Mouse (Mus musculus): ENCODE measurements around the gene Clip2.
"Not testable (repeated sequence)": the region's sequence is repeated elsewhere in the genome, so short reads cannot be mapped to it uniquely, and the experiment has no call there.

Clip2 gene

GRCm38 (mm10) chr5:134457371-134457770, 94.9 kb downstream of the Clip2 start:
- DNase-seq (ENCODE audit: low read depth, low spot score), result no peak
- Histone ChIP-seq H3K36me3 (ENCODE audit: control insufficient read depth, insufficient read depth, low read length, poor library complexity, severe bottlenecking) (no peaks in the 10 kb centered on the region), H3K27me3 (ENCODE audit: control insufficient read depth, insufficient read depth, low read length, poor library complexity, severe bottlenecking) (no peaks in the 10 kb centered on the region)

GRCm38 (mm10) chr5:134456503-134456962, 95.7 kb downstream of the Clip2 start, which contains the start of gene Gtf2ird1:
TSS of gene Gtf2ird1 (minus strand) at chr5:134456716.
- Histone ChIP-seq H3K36me3 (ENCODE audit: control insufficient read depth, insufficient read depth, low read length, poor library complexity, severe bottlenecking) (no peaks in the 10 kb centered on the region), H3K27me3 (ENCODE audit: control insufficient read depth, insufficient read depth, low read length, poor library complexity, severe bottlenecking) (no peaks in the 10 kb centered on the region)
- peak; percentile 13 for DNase-seq (ENCODE audit: low read depth, low spot score)

- Histone ChIP-seq H3K36me3 (ENCODE audit: control insufficient read depth, insufficient read depth, low read length, poor library complexity, severe bottlenecking) (no peaks in the 10 kb centered on the region), H3K27me3 (ENCODE audit: control insufficient read depth, insufficient read depth, low read length, poor library complexity, severe bottlenecking) (no peaks in the 10 kb centered on the region)
- DNase-seq (ENCODE audit: low read depth, low spot score), result no peak
Measured at GRCm38 (mm10) chr5:134455914-134456423, 96.3 kb downstream of the Clip2 start.

GRCm38 (mm10) chr5:134455186-134455895, 96.9 kb downstream of the Clip2 start:
- DNase-seq (ENCODE audit: low read depth, low spot score), result no peak
- Histone ChIP-seq H3K36me3 (ENCODE audit: control insufficient read depth, insufficient read depth, low read length, poor library complexity, severe bottlenecking) (no peaks in the 10 kb centered on the region), H3K27me3 (ENCODE audit: control insufficient read depth, insufficient read depth, low read length, poor library complexity, severe bottlenecking) (no peaks in the 10 kb centered on the region)

- DNase-seq (ENCODE audit: low read depth, low spot score), result no peak
- Histone ChIP-seq H3K27me3 (ENCODE audit: control insufficient read depth, insufficient read depth, low read length, poor library complexity, severe bottlenecking) (no peaks in the 10 kb centered on the region), H3K36me3 (ENCODE audit: control insufficient read depth, insufficient read depth, low read length, poor library complexity, severe bottlenecking) (no peaks in the 10 kb centered on the region)
Measured at GRCm38 (mm10) chr5:134454421-134454820, 97.8 kb downstream of the Clip2 start.

GRCm38 (mm10) chr5:134453577-134453976, 98.7 kb downstream of the Clip2 start:
- no peak for DNase-seq (ENCODE audit: low read depth, low spot score)
- Histone ChIP-seq H3K27me3 (ENCODE audit: control insufficient read depth, insufficient read depth, low read length, poor library complexity, severe bottlenecking) (no peaks in the 10 kb centered on the region), H3K36me3 (ENCODE audit: control insufficient read depth, insufficient read depth, low read length, poor library complexity, severe bottlenecking) (no peaks in the 10 kb centered on the region)

- DNase-seq (ENCODE audit: low read depth, low spot score); H3K27me3 ChIP-seq (ENCODE audit: control insufficient read depth, insufficient read depth, low read length, poor library complexity, severe bottlenecking); H3K36me3 ChIP-seq (ENCODE audit: control insufficient read depth, insufficient read depth, low read length, poor library complexity, severe bottlenecking): not testable (repeated sequence)
Measured at GRCm38 (mm10) chr5:134446755-134447154, 105.5 kb downstream of the Clip2 start.

GRCm38 (mm10) chr5:134445895-134446294, 106.3 kb downstream of the Clip2 start:
- DNase-seq (ENCODE audit: low read depth, low spot score), result no peak
- H3K36me3 ChIP-seq (ENCODE audit: control insufficient read depth, insufficient read depth, low read length, poor library complexity, severe bottlenecking), result no peaks in the 10 kb centered on the region
- H3K27me3 ChIP-seq (ENCODE audit: control insufficient read depth, insufficient read depth, low read length, poor library complexity, severe bottlenecking), result no peaks in the 10 kb centered on the region

- no peak for DNase-seq (ENCODE audit: low read depth, low spot score)
- H3K36me3 ChIP-seq (ENCODE audit: control insufficient read depth, insufficient read depth, low read length, poor library complexity, severe bottlenecking), result no peaks in the 10 kb centered on the region
- H3K27me3 ChIP-seq (ENCODE audit: control insufficient read depth, insufficient read depth, low read length, poor library complexity, severe bottlenecking), result no peaks in the 10 kb centered on the region
Measured at GRCm38 (mm10) chr5:134445208-134445831, 106.9 kb downstream of the Clip2 start.

GRCm38 (mm10) chr5:134444473-134444872, 107.8 kb downstream of the Clip2 start:
- Histone ChIP-seq H3K36me3 (ENCODE audit: control insufficient read depth, insufficient read depth, low read length, poor library complexity, severe bottlenecking) (no peaks in the 10 kb centered on the region), H3K27me3 (ENCODE audit: control insufficient read depth, insufficient read depth, low read length, poor library complexity, severe bottlenecking) (no peaks in the 10 kb centered on the region)
- no peak for DNase-seq (ENCODE audit: low read depth, low spot score)

GRCm38 (mm10) chr5:134442066-134442465, 110.2 kb downstream of the Clip2 start:
- no peak for DNase-seq (ENCODE audit: low read depth, low spot score)
- Histone ChIP-seq H3K36me3 (ENCODE audit: control insufficient read depth, insufficient read depth, low read length, poor library complexity, severe bottlenecking) (no peaks in the 10 kb centered on the region), H3K27me3 (ENCODE audit: control insufficient read depth, insufficient read depth, low read length, poor library complexity, severe bottlenecking) (no peaks in the 10 kb centered on the region)

GRCm38 (mm10) chr5:134441105-134441504, 111.1 kb downstream of the Clip2 start:
- H3K27me3 ChIP-seq (ENCODE audit: control insufficient read depth, insufficient read depth, low read length, poor library complexity, severe bottlenecking), result no peaks in the 10 kb centered on the region
- DNase-seq (ENCODE audit: low read depth, low spot score), result no peak
- no peaks in the 10 kb centered on the region for H3K36me3 ChIP-seq (ENCODE audit: control insufficient read depth, insufficient read depth, low read length, poor library complexity, severe bottlenecking)

GRCm38 (mm10) chr5:134440098-134440497, 112.1 kb downstream of the Clip2 start:
- no peaks in the 10 kb centered on the region for H3K36me3 ChIP-seq (ENCODE audit: control insufficient read depth, insufficient read depth, low read length, poor library complexity, severe bottlenecking)
- H3K27me3 ChIP-seq (ENCODE audit: control insufficient read depth, insufficient read depth, low read length, poor library complexity, severe bottlenecking), result no peaks in the 10 kb centered on the region; the same call in 1 of the 2 replicates
- DNase-seq (ENCODE audit: low read depth, low spot score), result no peak

GRCm38 (mm10) chr5:134439481-134439880, 112.8 kb downstream of the Clip2 start:
- Histone ChIP-seq H3K36me3 (ENCODE audit: control insufficient read depth, insufficient read depth, low read length, poor library complexity, severe bottlenecking) (no peaks in the 10 kb centered on the region), H3K27me3 (ENCODE audit: control insufficient read depth, insufficient read depth, low read length, poor library complexity, severe bottlenecking) (no peaks in the 10 kb centered on the region; the same call in 1 of the 2 replicates)
- no peak for DNase-seq (ENCODE audit: low read depth, low spot score)
